Mouse (Mus musculus) liver, embryonic 16.5 days (tissue): ENCODE results near the gene Cnksr1. TPM values are rescaled to one million over a fixed set of nuclear protein-coding genes. Genes with fewer than 3 reads are reported as not detected.

ENCODE experiments used
- ATAC-seq: fragments of 200-750 bp; cut with Nextera tagmentation; 2 replicates; pipeline ENCODE4 v1.8.0; 2017; ENCODE audit warnings: low read depth, mild to moderate bottlenecking, moderate number of reproducible peaks, moderate library complexity
- H3K27ac ChIP-seq: fragments of 300-500 bp; sonication (generic); 2 replicates; pipeline ENCODE4 v1.5.1; 2014; ENCODE audit warnings: mild to moderate bottlenecking, low read length
- H3K27me3 ChIP-seq: fragments of 300-500 bp; sonication (generic); 2 replicates; pipeline ENCODE4 v1.6.1; 2014; ENCODE audit warnings: low read depth, low read length, mixed read lengths; ENCODE audit not compliant: control insufficient read depth, insufficient read depth
- H3K36me3 ChIP-seq: fragments of 300-500 bp; sonication (generic); 2 replicates; pipeline ENCODE4 v1.6.1; 2014; ENCODE audit warnings: mild to moderate bottlenecking; ENCODE audit not compliant: control insufficient read depth, insufficient read depth
- H3K4me1 ChIP-seq: fragments of 300-500 bp; sonication (generic); 2 replicates; pipeline ENCODE4 v1.6.1; 2014; ENCODE audit warnings: low read depth, low read length, mixed read lengths; ENCODE audit not compliant: control insufficient read depth
- H3K4me2 ChIP-seq: fragments of 300-500 bp; sonication (generic); 2 replicates; pipeline ENCODE4 v1.6.1; 2014; ENCODE audit warnings: low read depth, low read length, mixed read lengths
- H3K4me3 ChIP-seq: fragments of 300-500 bp; sonication (generic); 2 replicates; pipeline ENCODE4 v1.5.1; 2014; ENCODE audit warnings: low read depth, mild to moderate bottlenecking, low read length
- H3K9ac ChIP-seq: fragments of 300-500 bp; sonication (generic); 2 replicates; pipeline ENCODE4 v1.6.1; 2014; ENCODE audit warnings: low read depth, low read length
- H3K9me3 ChIP-seq: fragments of 300-500 bp; sonication (generic); replicated peaks from 2 replicates; pipeline ENCODE4 v1.6.1; 2016; ENCODE audit warnings: low read length; ENCODE audit not compliant: control insufficient read depth
- WGBS: fragments of 180-500 bp; shearing (Covaris S2); extraction: QIAGEN DNeasy Blood & Tissue Kit; methylation state at CpG from one replicate; pipeline ENCODE4 v1.1.7; 2014; ENCODE audit not compliant: insufficient replicate concordance; 5-methylcytosine and 5-hydroxymethylcytosine counted together
- polyA plus RNA-seq: library from polyadenylated mRNA; unstranded; fragments of >200 nt; fragmentation: Nextera tagmentation; extraction: Ambion mirVana; gene quantifications from 2 replicates; pipeline ENCODE4 v1.2.1, GENCODE M21; 2015

Cnksr1 gene
- polyA plus RNA-seq, 1 experiment from 2014 or later: 0.06 TPM

DNA sequence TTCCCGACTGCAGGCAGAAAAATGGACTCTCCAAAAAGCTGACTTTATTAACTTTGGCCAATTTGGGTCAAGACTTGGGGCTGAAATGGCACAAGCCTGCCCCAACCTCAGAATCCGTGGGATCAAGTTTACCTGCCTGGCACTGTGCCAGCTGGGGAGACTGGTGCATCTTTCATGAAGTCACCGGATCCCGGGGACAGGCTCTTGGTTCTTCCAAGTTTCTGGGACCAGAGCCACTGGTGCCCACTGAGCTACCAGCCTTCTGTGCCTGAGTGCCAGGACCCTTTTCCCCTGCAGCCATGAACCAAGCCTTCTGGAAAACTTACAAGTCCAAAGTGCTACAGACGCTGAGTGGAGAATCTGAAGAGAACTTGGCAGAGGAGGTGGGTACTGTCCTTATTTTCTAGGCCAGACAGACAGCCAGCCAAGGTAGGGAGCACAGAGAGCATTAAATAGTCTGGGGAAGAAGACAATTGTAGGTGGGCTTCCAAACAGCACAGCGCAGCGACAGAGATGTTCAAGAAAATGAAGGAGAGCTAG lies 8.6 kb upstream of the Cnksr1 start, which contains the start of gene Gm30191:
Gene Gm30191, plus strand, starts transcription at position 217 of the 540 bp plus-strand sequence.
- H3K9ac ChIP-seq: no peak within 1 kb of the TSS
- peak within 1 kb of the TSS; percentile 84; the same call in 1 of the 2 replicates for H3K4me3 ChIP-seq
- no peak for ATAC-seq
- H3K4me2 ChIP-seq: peak within 1 kb of the TSS; percentile 98
- H3K9me3 ChIP-seq: no peaks in the 10 kb centered on the region
- H3K27me3 ChIP-seq: peaks cover 56% of the 10 kb centered on the region
- 66% methylated on average over 7 of the region's 7 CpGs for WGBS
- peaks cover 26% of the 10 kb centered on the region for H3K4me1 ChIP-seq
- no peak within 1 kb of the TSS for H3K27ac ChIP-seq
- H3K36me3 ChIP-seq: no peaks in the 10 kb centered on the region

DNA sequence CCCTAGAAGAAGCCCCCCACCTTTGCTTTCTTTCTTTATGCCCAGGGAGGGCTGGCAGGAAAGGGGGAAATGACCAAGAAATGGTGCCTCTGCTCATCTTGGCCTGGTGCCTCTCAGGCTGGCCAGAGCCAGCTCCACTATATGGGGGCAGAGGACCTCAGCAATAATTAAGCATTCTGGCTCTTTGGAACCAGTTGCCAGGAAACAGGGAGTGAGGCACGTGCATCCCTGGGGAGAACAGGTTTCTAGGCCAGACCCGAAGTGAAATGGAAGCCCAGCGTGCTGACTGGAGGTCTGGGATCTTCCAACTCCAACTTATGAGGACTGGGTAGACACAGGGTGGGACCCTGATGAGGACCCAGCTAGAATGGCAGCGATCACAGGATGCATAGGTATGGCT lies 8.1 kb upstream of the Cnksr1 start:
- 49% methylated on average over 4 of the region's 4 CpGs for WGBS
- Histone ChIP-seq H3K27ac (no peak overlapping the region), H3K4me1 (peaks cover 20% of the 10 kb centered on the region), H3K36me3 (no peaks in the 10 kb centered on the region), H3K4me3 (no peak overlapping the region), H3K9ac (no peak overlapping the region), H3K27me3 (peaks cover 51% of the 10 kb centered on the region), H3K9me3 (no peaks in the 10 kb centered on the region), H3K4me2 (no peak overlapping the region)
- no peak for ATAC-seq

- Histone ChIP-seq H3K27me3 (peaks cover 41% of the 10 kb centered on the region), H3K27ac (no peak within 1 kb of the TSS), H3K4me2 (peak within 1 kb of the TSS; percentile 98), H3K9ac (peak within 1 kb of the TSS; percentile 82), H3K36me3 (no peaks in the 10 kb centered on the region), H3K9me3 (no peaks in the 10 kb centered on the region), H3K4me1 (peaks cover 13% of the 10 kb centered on the region), H3K4me3 (peak within 1 kb of the TSS; percentile 84)
- ATAC-seq: peak; percentile 85
- under 1% methylated on average over 60 of the region's 60 CpGs for WGBS
Measured at GRCm38 (mm10) chr4:134245148-134245843, 7.1 kb upstream of the Cnksr1 start, which contains the start of gene Zfp593. TSS of gene Zfp593 (minus strand) at chr4:134245592.

- Histone ChIP-seq H3K4me2 (peak within 1 kb of the TSS; percentile 98), H3K36me3 (no peaks in the 10 kb centered on the region), H3K27ac (no peak within 1 kb of the TSS), H3K4me3 (peak within 1 kb of the TSS; percentile 84), H3K4me1 (peaks cover 16% of the 10 kb centered on the region), H3K9ac (no peak within 1 kb of the TSS), H3K27me3 (peaks cover 25% of the 10 kb centered on the region), H3K9me3 (no peaks in the 10 kb centered on the region)
- WGBS: 86% methylated on average over 17 of the region's 17 CpGs
- ATAC-seq: no peak
Measured at GRCm38 (mm10) chr4:134243516-134244250, 5.5 kb upstream of the Cnksr1 start, which contains the start of gene E130218I03Rik. TSS of gene E130218I03Rik (plus strand) at chr4:134243662.

DNA sequence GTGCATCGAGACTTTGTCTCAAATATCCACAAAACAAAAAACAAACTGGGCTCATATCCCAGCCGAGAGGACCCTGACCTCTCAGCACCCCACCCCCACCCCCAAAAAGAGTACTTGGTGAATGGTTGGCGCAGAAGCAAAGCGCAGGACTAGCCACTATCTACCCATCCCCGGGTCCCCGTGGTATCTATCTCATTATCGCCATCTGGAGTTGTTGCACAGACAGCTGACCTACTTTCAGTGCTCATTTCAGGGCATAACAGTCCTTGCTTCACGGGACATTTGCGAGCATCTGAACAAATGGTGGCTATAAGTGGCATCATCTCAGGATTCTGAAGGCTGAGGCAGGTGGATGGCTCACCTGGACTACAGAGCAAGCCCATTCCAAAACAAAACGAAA lies 487 bp upstream of the Cnksr1 start:
- H3K9me3 ChIP-seq: no peaks in the 10 kb centered on the region
- H3K4me1 ChIP-seq: peaks cover 5% of the 10 kb centered on the region
- no peak overlapping the region for H3K9ac ChIP-seq
- ATAC-seq: no peak
- H3K27me3 ChIP-seq: peaks cover 8% of the 10 kb centered on the region
- no peak overlapping the region for H3K27ac ChIP-seq
- H3K4me2 ChIP-seq: peak overlapping the region; percentile 25
- 8% methylated on average over 10 of the region's 10 CpGs for WGBS
- H3K36me3 ChIP-seq: no peaks in the 10 kb centered on the region
- H3K4me3 ChIP-seq: 0 out of 2 replicates have a peak overlapping the region, but pooled peaks have one; percentile 15

DNA sequence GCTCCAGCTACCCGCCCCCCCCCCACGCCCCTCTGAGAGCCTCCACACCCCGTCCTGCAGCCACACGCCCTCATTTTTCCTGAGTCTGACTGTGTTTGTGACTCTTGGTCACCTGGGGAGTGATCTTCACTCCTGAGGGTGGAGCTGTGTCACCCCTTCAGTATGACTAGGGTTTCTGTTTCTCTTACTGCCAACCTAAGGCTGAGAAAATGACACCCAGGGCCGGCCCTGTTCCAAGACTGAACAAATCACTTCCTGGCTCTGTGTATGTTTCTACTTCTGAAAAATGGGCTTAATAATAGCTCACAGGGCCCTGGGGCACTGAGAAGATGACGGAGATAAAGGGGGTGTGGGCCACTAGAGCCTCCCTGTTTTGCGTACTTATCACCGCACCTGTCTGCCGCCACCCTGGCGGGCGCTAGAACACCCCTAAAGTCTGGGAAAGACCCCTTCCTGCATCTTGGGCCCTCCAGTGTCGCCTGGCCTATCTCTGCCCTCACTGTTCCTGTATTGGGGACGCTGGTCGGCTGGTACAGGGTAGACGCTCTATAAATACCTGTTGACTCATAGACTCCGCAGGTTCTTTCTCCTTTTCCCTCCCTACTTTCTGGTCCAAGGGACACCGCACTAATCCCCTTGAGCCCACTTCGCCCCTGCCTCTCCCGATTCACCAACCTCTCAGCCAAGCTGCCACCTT lies 469 bp downstream of the Cnksr1 start:
- peaks cover 8% of the 10 kb centered on the region for H3K27me3 ChIP-seq
- no peak overlapping the region for H3K9ac ChIP-seq
- no peaks in the 10 kb centered on the region for H3K36me3 ChIP-seq
- H3K4me1 ChIP-seq: peaks cover 5% of the 10 kb centered on the region
- ATAC-seq: no peak
- H3K9me3 ChIP-seq: no peaks in the 10 kb centered on the region
- H3K4me2 ChIP-seq: 0 out of 2 replicates have a peak overlapping the region, but pooled peaks have one; percentile 25
- 24% methylated on average over 19 of the region's 19 CpGs for WGBS
- no peak overlapping the region for H3K27ac ChIP-seq
- no peak overlapping the region for H3K4me3 ChIP-seq

- Histone ChIP-seq H3K27me3 (peaks cover 8% of the 10 kb centered on the region), H3K9me3 (no peaks in the 10 kb centered on the region), H3K27ac (no peak overlapping the region), H3K4me2 (no peak overlapping the region), H3K36me3 (no peaks in the 10 kb centered on the region), H3K4me3 (no peak overlapping the region), H3K9ac (no peak overlapping the region), H3K4me1 (peaks cover 5% of the 10 kb centered on the region)
- ATAC-seq: no peak
- 51% methylated on average over 5 of the region's 5 CpGs for WGBS
Measured at GRCm38 (mm10) chr4:134234876-134235275, 3.3 kb downstream of the Cnksr1 start.

- Histone ChIP-seq H3K4me3 (no peak overlapping the region), H3K27ac (no peak overlapping the region), H3K4me2 (no peak overlapping the region), H3K27me3 (no peaks in the 10 kb centered on the region), H3K36me3 (no peaks in the 10 kb centered on the region), H3K9me3 (no peaks in the 10 kb centered on the region), H3K9ac (no peak overlapping the region), H3K4me1 (no peaks in the 10 kb centered on the region)
- 38% methylated on average over 8 of the region's 8 CpGs for WGBS
- no peak for ATAC-seq
Measured at GRCm38 (mm10) chr4:134230431-134230830, 7.8 kb downstream of the Cnksr1 start.
